Mouse (Mus musculus) midbrain, embryonic 13.5 days (tissue): ENCODE measurements around the gene Habp4. TPM values are rescaled to one million over a fixed set of nuclear protein-coding genes. Genes with fewer than 3 reads are reported as not detected.
A peak's percentile ranks its signal among the peaks of the same experiment; 100 is the strongest.

ENCODE experiments used
- ATAC-seq: fragments of 200-750 bp; cut with Nextera tagmentation; 2 replicates; pipeline ENCODE4 v1.8.0; 2017; ENCODE audit warnings: mild to moderate bottlenecking, moderate TSS enrichment, moderate library complexity
- H3K27ac ChIP-seq: fragments of 300-500 bp; sonication (generic); 2 replicates; pipeline ENCODE4 v1.5.1; 2015; ENCODE audit warnings: inconsistent platforms, mild to moderate bottlenecking, moderate library complexity
- H3K27me3 ChIP-seq: fragments of 300-500 bp; sonication (generic); 2 replicates; pipeline ENCODE4 v1.6.1; 2015; ENCODE audit warnings: mild to moderate bottlenecking, inconsistent platforms
- H3K36me3 ChIP-seq: fragments of 300-500 bp; sonication (generic); 2 replicates; pipeline ENCODE4 v1.6.1; 2015; ENCODE audit warnings: mild to moderate bottlenecking, inconsistent platforms
- H3K4me1 ChIP-seq: fragments of 300-500 bp; sonication (generic); replicated peaks from 2 replicates; pipeline ENCODE4 v1.6.1; 2015; ENCODE audit warnings: inconsistent platforms
- H3K4me2 ChIP-seq: fragments of 300-500 bp; sonication (generic); replicated peaks from 2 replicates; pipeline ENCODE4 v1.6.1; 2015; ENCODE audit warnings: moderate library complexity, mild to moderate bottlenecking, inconsistent platforms
- H3K4me3 ChIP-seq: fragments of 300-500 bp; sonication (generic); replicated peaks from 2 replicates; pipeline ENCODE4 v1.5.1; 2015; ENCODE audit warnings: mild to moderate bottlenecking, inconsistent platforms
- H3K9ac ChIP-seq: fragments of 300-500 bp; sonication (generic); replicated peaks from 2 replicates; pipeline ENCODE4 v1.6.1; 2015; ENCODE audit warnings: mild to moderate bottlenecking, inconsistent platforms
- H3K9me3 ChIP-seq: fragments of 300-500 bp; sonication (generic); 2 replicates; pipeline ENCODE4 v1.6.1; 2016; ENCODE audit warnings: mild to moderate bottlenecking, inconsistent platforms
- WGBS: fragments of 180-500 bp; shearing (Covaris S2); methylation state at CpG from one replicate; pipeline ENCODE4 v1.1.7; 2015; 5-methylcytosine and 5-hydroxymethylcytosine counted together
- polyA plus RNA-seq: library from polyadenylated mRNA; unstranded; fragments of >200 nt; fragmentation: Nextera tagmentation; extraction: Ambion mirVana; gene quantifications from 2 replicates; pipeline ENCODE4 v1.2.1, GENCODE M21; 2015

Habp4 gene
- polyA plus RNA-seq, 1 experiment from 2014 or later: 25.1 TPM

DNA sequence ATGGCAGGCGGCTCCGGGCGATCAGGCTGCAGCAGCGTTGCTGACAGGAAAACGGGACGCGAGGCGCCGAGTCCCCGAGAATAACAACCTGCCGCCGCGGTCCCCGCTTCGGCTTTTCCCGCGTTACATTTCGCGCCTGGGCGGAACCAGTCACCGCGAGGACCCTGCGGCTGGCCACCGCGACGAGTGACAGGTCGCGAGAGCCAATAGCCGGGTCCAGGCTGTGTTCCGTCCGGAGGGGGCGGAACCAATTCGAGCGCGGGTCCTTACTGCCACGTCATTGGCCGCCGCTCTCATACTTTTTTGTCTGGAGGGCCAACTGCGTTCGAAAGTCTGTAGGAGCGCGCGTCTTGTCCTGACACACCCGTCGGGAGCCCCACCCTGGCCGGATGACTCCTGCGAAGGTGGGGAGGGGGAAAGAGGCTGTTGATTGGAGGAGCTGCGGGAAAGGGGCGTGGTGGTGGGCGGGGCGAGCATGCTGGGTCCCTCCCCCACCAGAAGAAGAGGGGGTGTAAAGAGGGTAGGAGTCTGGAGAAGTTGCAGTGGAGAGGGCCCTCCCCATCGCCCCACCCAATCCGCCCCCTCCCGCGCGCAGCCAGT, 8.4 kb upstream of the Habp4 start, which contains the start of gene Zfp367:
Gene Zfp367 (minus strand): TSS at position 120 of the 600 bp plus-strand sequence.
- Histone ChIP-seq H3K4me1 (peaks cover 18% of the 10 kb centered on the region), H3K27me3 (peaks cover 8% of the 10 kb centered on the region; the same call in 1 of the 2 replicates), H3K9me3 (no peaks in the 10 kb centered on the region), H3K36me3 (no peaks in the 10 kb centered on the region), H3K4me2 (peak within 1 kb of the TSS; percentile 94), H3K27ac (peak within 1 kb of the TSS; percentile 67), H3K4me3 (peak within 1 kb of the TSS; percentile 89), H3K9ac (peak within 1 kb of the TSS; percentile 78)
- ATAC-seq: peak; percentile 98
- WGBS: under 1% methylated on average over 53 of the region's 56 CpGs

DNA sequence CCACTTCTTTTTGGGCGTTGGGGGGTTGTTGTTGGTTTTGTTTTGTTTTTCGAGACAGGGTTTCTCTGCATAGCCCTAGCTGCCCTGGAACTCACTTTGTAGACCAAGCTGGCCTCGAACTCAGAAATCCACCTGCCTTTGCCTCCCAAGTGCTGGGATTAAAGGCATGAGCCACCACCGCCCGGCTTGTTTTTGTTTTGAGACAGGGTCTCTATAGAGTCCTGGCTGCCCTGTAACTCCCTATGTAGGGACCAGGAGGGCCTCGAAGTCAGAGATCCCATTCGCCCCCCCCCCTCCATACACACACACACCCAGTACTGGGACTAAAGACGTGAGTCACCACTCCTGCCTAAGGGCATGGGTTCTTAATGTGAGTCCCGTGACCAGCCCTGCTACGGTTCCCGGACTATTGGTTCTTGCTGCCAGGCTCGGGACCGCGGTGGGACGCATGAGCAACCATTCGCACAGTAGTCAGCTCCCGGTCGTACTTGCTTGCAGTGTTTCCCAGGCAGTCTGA, 7.8 kb upstream of the Habp4 start:
- Histone ChIP-seq H3K27ac (no peak overlapping the region), H3K4me3 (peak overlapping the region; percentile 89), H3K36me3 (no peaks in the 10 kb centered on the region), H3K27me3 (peaks cover 8% of the 10 kb centered on the region; the same call in 1 of the 2 replicates), H3K9me3 (no peaks in the 10 kb centered on the region), H3K4me1 (peaks cover 18% of the 10 kb centered on the region), H3K9ac (peak overlapping the region; percentile 41; the same call in 1 of the 2 replicates), H3K4me2 (peak overlapping the region; percentile 94)
- peak; percentile 44 for ATAC-seq
- 1% methylated on average over 18 of the region's 18 CpGs for WGBS

- H3K4me1 ChIP-seq: peaks cover 18% of the 10 kb centered on the region
- H3K4me2 ChIP-seq: no peak overlapping the region
- H3K9me3 ChIP-seq: no peaks in the 10 kb centered on the region
- WGBS: 65% methylated on average over 2 of the region's 2 CpGs
- peaks cover 8% of the 10 kb centered on the region for H3K27me3 ChIP-seq
- no peak for ATAC-seq
- no peaks in the 10 kb centered on the region for H3K36me3 ChIP-seq
- no peak overlapping the region for H3K27ac ChIP-seq
- no peak overlapping the region for H3K9ac ChIP-seq
- no peak overlapping the region for H3K4me3 ChIP-seq
Observed at GRCm38 (mm10) chr13:64154651-64155050, 7.0 kb upstream of the Habp4 start.

GRCm38 (mm10) chr13:64155171-64155571, 6.5 kb upstream of the Habp4 start:
- 17% methylated on average over 1 of the region's 1 CpGs for WGBS
- Histone ChIP-seq H3K36me3 (no peaks in the 10 kb centered on the region), H3K9ac (no peak overlapping the region)

DNA sequence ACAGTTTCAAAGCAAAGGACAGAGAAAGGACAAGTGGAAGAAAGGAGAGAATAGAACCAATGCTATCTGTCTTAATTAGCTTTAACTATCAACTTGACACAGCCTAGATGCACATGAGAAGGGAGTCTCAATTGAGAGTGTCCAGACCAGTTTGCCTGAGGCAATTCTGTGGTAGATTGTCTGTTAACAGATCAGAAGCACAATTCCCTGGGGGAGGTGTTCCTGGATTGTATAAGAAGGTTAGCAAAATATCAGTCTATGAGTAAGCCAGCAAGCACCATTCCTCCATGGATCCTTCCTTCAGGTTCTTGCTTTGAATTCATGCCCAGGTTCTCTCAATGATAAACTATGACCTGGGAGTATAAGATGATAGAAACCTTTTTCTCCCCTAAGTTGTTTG, 4.7 kb upstream of the Habp4 start:
- H3K4me3 ChIP-seq: no peak overlapping the region
- ATAC-seq: no peak

More at GRCm38 (mm10) chr13:64155171-64155571, 6.5 kb upstream of the Habp4 start:
- ATAC-seq: no peak
- peaks cover 13% of the 10 kb centered on the region for H3K27me3 ChIP-seq
- H3K9me3 ChIP-seq: no peaks in the 10 kb centered on the region
- no peak overlapping the region for H3K4me3 ChIP-seq
- no peak overlapping the region for H3K27ac ChIP-seq
- peaks cover 15% of the 10 kb centered on the region for H3K4me1 ChIP-seq
- no peak overlapping the region for H3K4me2 ChIP-seq

GRCm38 (mm10) chr13:64161916-64162611, 440 bp downstream of the Habp4 start:
- peak; percentile 79; the same call in 1 of the 2 replicates for ATAC-seq
- H3K4me2 ChIP-seq: peak overlapping the region; percentile 95
- H3K9me3 ChIP-seq: 0 out of 2 replicates have a peak, but pooled peaks cover 6% of the 10 kb centered on the region
- peak overlapping the region; percentile 80 for H3K4me3 ChIP-seq
- peak overlapping the region; percentile 84 for H3K27ac ChIP-seq
- H3K36me3 ChIP-seq: peaks cover 7% of the 10 kb centered on the region
- H3K27me3 ChIP-seq: peaks cover 14% of the 10 kb centered on the region
- under 1% methylated on average over 70 of the region's 71 CpGs for WGBS
- H3K4me1 ChIP-seq: peaks cover 13% of the 10 kb centered on the region
- H3K9ac ChIP-seq: peak overlapping the region; percentile 92

More for the DNA sequence above, 4.7 kb upstream of the Habp4 start:
- Histone ChIP-seq H3K27me3 (peaks cover 18% of the 10 kb centered on the region), H3K4me1 (peaks cover under 1% of the 10 kb centered on the region; the same call in 1 of the 2 replicates), H3K27ac (no peak overlapping the region), H3K36me3 (no peaks in the 10 kb centered on the region), H3K4me2 (no peak overlapping the region), H3K9me3 (no peaks in the 10 kb centered on the region), H3K9ac (no peak overlapping the region)

GRCm38 (mm10) chr13:64162626-64163025, 1.0 kb downstream of the Habp4 start:
- Histone ChIP-seq H3K27me3 (peaks cover 14% of the 10 kb centered on the region), H3K36me3 (peaks cover 10% of the 10 kb centered on the region), H3K4me1 (peaks cover 13% of the 10 kb centered on the region), H3K27ac (no peak overlapping the region), H3K4me2 (peak overlapping the region; percentile 95), H3K9ac (peak overlapping the region; percentile 92), H3K9me3 (peaks cover 11% of the 10 kb centered on the region; the same call in 1 of the 2 replicates), H3K4me3 (peak overlapping the region; percentile 80)
- WGBS: under 1% methylated on average over 14 of the region's 14 CpGs
- peak; percentile 34 for ATAC-seq

DNA sequence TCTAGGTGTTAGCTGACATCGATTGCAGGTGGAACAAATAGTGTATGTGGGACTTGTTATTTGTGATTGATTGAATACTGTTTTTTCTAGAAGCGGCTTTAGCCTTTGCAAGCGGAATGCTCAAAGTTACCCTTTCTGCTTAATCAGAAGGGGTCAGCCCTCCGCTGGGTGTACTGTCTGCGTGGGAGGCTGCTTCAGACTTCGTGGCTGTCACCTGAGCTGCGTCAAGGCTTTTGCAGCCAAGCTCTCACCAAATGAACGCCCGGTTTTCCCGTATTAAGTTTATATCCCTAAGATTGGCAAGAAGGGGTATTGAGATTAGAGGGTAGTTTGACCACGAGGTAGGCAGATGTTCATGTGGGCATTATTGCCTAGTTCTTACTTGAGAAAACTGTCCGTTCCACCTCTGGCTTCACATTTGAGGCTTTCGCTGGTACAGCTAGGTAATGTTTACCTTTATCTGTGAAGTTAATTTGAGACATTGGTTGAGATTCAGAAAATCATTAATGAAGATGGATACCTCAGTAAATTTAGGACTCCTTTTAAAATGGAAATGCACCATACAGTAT, 1.6 kb downstream of the Habp4 start:
- Histone ChIP-seq H3K36me3 (peaks cover 12% of the 10 kb centered on the region), H3K9ac (peak overlapping the region; percentile 92), H3K4me1 (peaks cover 13% of the 10 kb centered on the region), H3K4me2 (peak overlapping the region; percentile 95), H3K27ac (no peak overlapping the region), H3K9me3 (peaks cover 13% of the 10 kb centered on the region), H3K4me3 (peak overlapping the region; percentile 80), H3K27me3 (peaks cover 14% of the 10 kb centered on the region)
- 23% methylated on average over 13 of the region's 13 CpGs for WGBS
- no peak for ATAC-seq

- no peak overlapping the region for H3K4me3 ChIP-seq
- no peak overlapping the region for H3K27ac ChIP-seq
- peaks cover 74% of the 10 kb centered on the region for H3K36me3 ChIP-seq
- H3K4me1 ChIP-seq: no peaks in the 10 kb centered on the region
- no peak overlapping the region for H3K4me2 ChIP-seq
- no peak overlapping the region for H3K9ac ChIP-seq
- peaks cover 55% of the 10 kb centered on the region for H3K9me3 ChIP-seq
- no peaks in the 10 kb centered on the region for H3K27me3 ChIP-seq
- ATAC-seq: no peak
- 98% methylated on average over 25 of the region's 25 CpGs for WGBS
Observed at GRCm38 (mm10) chr13:64169746-64170145, 8.1 kb downstream of the Habp4 start.

DNA sequence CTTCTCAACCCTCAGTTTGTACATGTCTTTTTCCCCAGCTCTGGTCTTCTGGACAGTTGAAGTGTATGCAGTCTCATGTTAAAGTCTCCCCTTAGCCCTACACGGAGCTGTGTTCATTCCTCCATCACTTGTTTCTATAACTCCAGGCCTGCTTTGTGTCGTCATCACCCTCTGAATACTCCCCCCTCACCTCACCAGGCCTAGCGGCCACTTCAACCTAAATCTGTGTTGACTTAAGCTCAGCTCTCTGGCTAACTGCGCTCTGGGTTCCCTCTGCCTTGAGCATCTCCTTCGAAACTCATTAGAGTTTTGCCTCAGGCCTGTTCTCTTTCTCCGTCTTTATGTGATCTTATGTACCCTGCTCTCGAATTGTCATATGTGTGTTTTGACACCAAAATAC, 16.4 kb downstream of the Habp4 start:
- Histone ChIP-seq H3K9ac (no peak overlapping the region), H3K4me3 (no peak overlapping the region), H3K27ac (no peak overlapping the region), H3K36me3 (peaks cover 36% of the 10 kb centered on the region), H3K4me2 (no peak overlapping the region), H3K4me1 (peaks cover 6% of the 10 kb centered on the region; the same call in 1 of the 2 replicates), H3K9me3 (no peaks in the 10 kb centered on the region), H3K27me3 (no peaks in the 10 kb centered on the region)
- 0 out of 2 replicates have a peak, but pooled peaks have one; percentile 6 for ATAC-seq
- WGBS: 79% methylated on average over 7 of the region's 7 CpGs

GRCm38 (mm10) chr13:64178746-64179652, 17.4 kb downstream of the Habp4 start:
- Histone ChIP-seq H3K27ac (no peak overlapping the region), H3K9ac (no peak overlapping the region), H3K4me3 (no peak overlapping the region), H3K4me2 (no peak overlapping the region), H3K27me3 (no peaks in the 10 kb centered on the region), H3K36me3 (peaks cover 32% of the 10 kb centered on the region), H3K4me1 (peaks cover 6% of the 10 kb centered on the region; the same call in 1 of the 2 replicates), H3K9me3 (no peaks in the 10 kb centered on the region)
- WGBS: 60% methylated on average over 13 of the region's 13 CpGs
- ATAC-seq: no peak
